Mouse (Mus musculus) embryonic facial prominence, embryonic 14.5 days (tissue): Measurements from ENCODE around the gene Olfr694. TPM values are rescaled to one million over a fixed set of nuclear protein-coding genes. Genes with fewer than 3 reads are reported as not detected.

Experiments
- polyA plus RNA-seq: library from polyadenylated mRNA; unstranded; fragments of >200 nt; fragmentation: Nextera tagmentation; extraction: Ambion mirVana; gene quantifications from 2 replicates; pipeline ENCODE4 v1.2.1, GENCODE M21; 2014

The Olfr694 gene
- polyA plus RNA-seq, 1 experiment from 2014 or later: not detected

Other genes starting within 250 kb of the Olfr694 start
- not detected in 2 replicates for gene Olfr693, start 11.2 kb downstream of the Olfr694 start, polyA plus RNA-seq
- gene Olfr695, start 24.6 kb upstream of the Olfr694 start, polyA plus RNA-seq: not detected in 2 replicates
- 0.20 TPM in 1 of 2 replicates, not detected in the other for gene Olfr697, start 50.6 kb upstream of the Olfr694 start, polyA plus RNA-seq
- gene Olfr698, start 63.6 kb upstream of the Olfr694 start, polyA plus RNA-seq: not detected in 2 replicates
- gene Olfr699, start 101.4 kb upstream of the Olfr694 start, polyA plus RNA-seq: not detected in 2 replicates
- gene Olfr700, start 117.0 kb upstream of the Olfr694 start, polyA plus RNA-seq: not detected in 2 replicates
- 0.08 TPM in 1 of 2 replicates, not detected in the other for gene Olfr701, start 122.3 kb upstream of the Olfr694 start, polyA plus RNA-seq
- not detected in 2 replicates for gene Olfr702, start 142.1 kb upstream of the Olfr694 start, polyA plus RNA-seq
- gene Olfr703, start 151.5 kb upstream of the Olfr694 start, polyA plus RNA-seq: not detected in 2 replicates
- gene Olfr704, start 171.4 kb upstream of the Olfr694 start, polyA plus RNA-seq: not detected in 2 replicates
- gene Olfr705, start 185.1 kb upstream of the Olfr694 start, polyA plus RNA-seq: 0.22 TPM in 1 of 2 replicates, not detected in the other
- not detected in 2 replicates for gene Olfr706, start 196.3 kb upstream of the Olfr694 start, polyA plus RNA-seq
- 0.10 TPM in 1 of 2 replicates, not detected in the other for gene Olfr707, start 209.4 kb upstream of the Olfr694 start, polyA plus RNA-seq
- gene Olfr1532-ps1, start 216.2 kb upstream of the Olfr694 start, polyA plus RNA-seq: not detected in 2 replicates
- not detected in 2 replicates for gene Olfr709-ps1, start 240.4 kb upstream of the Olfr694 start, polyA plus RNA-seq